Mouse (Mus musculus) stomach, embryonic 15.5 days (tissue): ENCODE results near the gene Cyp1a2. TPM values are rescaled to one million over a fixed set of nuclear protein-coding genes. Genes with fewer than 3 reads are reported as not detected.
A peak's percentile ranks its signal among the peaks of the same experiment; 100 is the strongest.
"Not testable (repeated sequence)": the region's sequence is repeated elsewhere in the genome, so short reads cannot be mapped to it uniquely, and the experiment has no call there.

Experiments
- ATAC-seq: fragments of 200-750 bp; cut with Nextera tagmentation; 2 replicates; pipeline ENCODE4 v1.8.0; 2017; ENCODE audit warnings: low read depth, moderate number of reproducible peaks, moderate TSS enrichment; ENCODE audit not compliant: insufficient read depth, low FRiP score
- H3K27ac ChIP-seq: fragments of 300-500 bp; sonication (generic); 2 replicates; pipeline ENCODE4 v1.5.1; 2015; ENCODE audit warnings: mild to moderate bottlenecking, inconsistent platforms
- H3K27me3 ChIP-seq: fragments of 300-500 bp; sonication (generic); replicated peaks from 2 replicates; pipeline ENCODE4 v1.6.1; 2015; ENCODE audit warnings: inconsistent platforms
- H3K36me3 ChIP-seq: fragments of 300-500 bp; sonication (generic); 2 replicates; pipeline ENCODE4 v1.6.1; 2015; ENCODE audit warnings: inconsistent platforms
- H3K4me1 ChIP-seq: fragments of 300-500 bp; sonication (generic); 2 replicates; pipeline ENCODE4 v1.6.1; 2015; ENCODE audit warnings: inconsistent platforms
- H3K4me2 ChIP-seq: fragments of 300-500 bp; sonication (generic); 2 replicates; pipeline ENCODE4 v1.6.1; 2015; ENCODE audit warnings: mild to moderate bottlenecking, inconsistent platforms
- H3K4me3 ChIP-seq: fragments of 300-500 bp; sonication (generic); replicated peaks from 2 replicates; pipeline ENCODE4 v1.5.1; 2015; ENCODE audit warnings: inconsistent platforms
- H3K9ac ChIP-seq: fragments of 300-500 bp; sonication (generic); 2 replicates; pipeline ENCODE4 v1.6.1; 2015; ENCODE audit warnings: inconsistent platforms
- H3K9me3 ChIP-seq: fragments of 300-500 bp; sonication (generic); 2 replicates; pipeline ENCODE4 v1.6.1; 2016; ENCODE audit warnings: inconsistent platforms
- WGBS: fragments of 180-500 bp; shearing (Covaris S2); methylation state at CpG from one replicate; pipeline ENCODE4 v1.1.7; 2015; 5-methylcytosine and 5-hydroxymethylcytosine counted together
- polyA plus RNA-seq: library from polyadenylated mRNA; unstranded; fragments of >200 nt; fragmentation: Nextera tagmentation; extraction: Ambion mirVana; gene quantifications from 2 replicates; pipeline ENCODE4 v1.2.1, GENCODE M21; 2015

The Cyp1a2 gene
- polyA plus RNA-seq = not detected in 2 replicates

DNA sequence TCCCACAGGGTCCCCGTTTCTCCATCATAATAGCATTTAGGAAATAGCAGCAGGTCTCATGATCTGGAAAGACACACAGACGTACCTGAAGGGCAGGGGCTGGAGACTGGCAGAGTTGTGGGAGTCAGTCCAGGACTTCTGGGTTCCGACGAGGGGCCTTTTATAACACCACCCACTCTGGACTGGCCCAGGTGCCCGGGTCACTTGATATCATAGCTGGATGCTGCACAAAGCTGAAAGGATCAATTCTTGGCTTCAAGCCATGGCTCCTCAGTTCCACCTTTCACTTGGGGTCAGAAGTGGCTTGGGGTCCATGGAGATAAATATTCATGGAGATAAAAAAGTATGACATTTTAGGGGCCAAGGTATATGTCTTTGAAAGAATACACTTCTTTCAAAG is at the start of gene Cyp1a2:
Gene Cyp1a2, minus strand, starts transcription at position 184 of the 400 bp plus-strand sequence.
- Histone ChIP-seq H3K9ac (no peak within 1 kb of the TSS), H3K27ac (no peak within 1 kb of the TSS), H3K4me2 (no peak within 1 kb of the TSS), H3K9me3 (no peaks in the 10 kb centered on the region), H3K4me1 (no peaks in the 10 kb centered on the region), H3K36me3 (no peaks in the 10 kb centered on the region), H3K4me3 (no peak within 1 kb of the TSS), H3K27me3 (no peaks in the 10 kb centered on the region)
- ATAC-seq = no peak
- WGBS = 71% methylated on average over 5 of the region's 5 CpGs

DNA sequence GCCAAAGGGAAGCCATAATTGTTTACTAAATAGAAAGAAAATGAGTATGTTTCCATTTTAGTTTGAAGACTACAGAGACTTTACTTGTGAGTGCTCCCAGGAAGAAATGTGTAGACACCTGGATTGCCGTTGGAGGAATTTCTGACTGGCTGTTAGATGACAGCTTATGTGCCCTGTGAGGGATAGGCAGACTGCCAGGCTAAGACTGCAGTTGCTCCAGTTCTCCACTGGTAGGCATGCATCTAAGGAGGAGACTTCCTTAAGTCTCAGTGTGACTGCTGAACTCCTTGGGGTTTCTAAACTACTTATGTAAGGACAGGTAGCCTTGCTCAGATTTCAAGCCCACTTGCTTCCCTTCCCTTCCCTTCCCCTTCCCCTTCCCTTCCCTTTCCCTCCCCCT is 44.8 kb upstream of the Cyp1a2 start:
- Histone ChIP-seq H3K27me3 (no peaks in the 10 kb centered on the region), H3K4me3 (no peak overlapping the region), H3K4me2 (no peak overlapping the region), H3K27ac (no peak overlapping the region), H3K36me3 (peaks cover 18% of the 10 kb centered on the region), H3K9me3 (no peaks in the 10 kb centered on the region), H3K9ac (no peak overlapping the region), H3K4me1 (no peaks in the 10 kb centered on the region)
- WGBS = 91% methylated on average over 1 of the region's 1 CpGs
- no peak for ATAC-seq

DNA sequence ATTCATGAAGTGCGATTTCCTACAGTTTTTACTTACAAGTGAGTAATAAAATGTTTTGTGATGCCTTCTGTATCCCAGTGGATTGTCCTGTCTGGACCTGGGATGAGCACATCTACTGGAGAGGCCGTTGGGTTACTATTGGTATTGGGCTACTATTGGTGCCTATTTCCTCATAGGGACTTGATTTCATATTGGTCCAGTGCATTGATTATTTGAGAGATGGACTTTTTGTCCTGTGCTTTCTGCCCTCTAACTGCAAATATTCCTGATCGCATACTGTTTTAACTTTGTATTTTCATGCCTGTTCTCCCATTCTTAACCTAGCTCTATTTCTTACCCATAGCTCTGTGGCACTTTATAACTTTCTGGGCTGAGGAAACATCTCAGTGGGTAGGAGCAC is 41.2 kb upstream of the Cyp1a2 start:
- H3K4me2 ChIP-seq = no peak overlapping the region
- WGBS = 90% methylated on average over 3 of the region's 3 CpGs
- H3K9ac ChIP-seq = no peak overlapping the region
- no peak for ATAC-seq
- no peak overlapping the region for H3K27ac ChIP-seq
- no peaks in the 10 kb centered on the region for H3K4me1 ChIP-seq
- no peak overlapping the region for H3K4me3 ChIP-seq
- no peaks in the 10 kb centered on the region for H3K27me3 ChIP-seq
- H3K36me3 ChIP-seq = peaks cover 14% of the 10 kb centered on the region; the same call in 1 of the 2 replicates
- no peaks in the 10 kb centered on the region for H3K9me3 ChIP-seq

DNA sequence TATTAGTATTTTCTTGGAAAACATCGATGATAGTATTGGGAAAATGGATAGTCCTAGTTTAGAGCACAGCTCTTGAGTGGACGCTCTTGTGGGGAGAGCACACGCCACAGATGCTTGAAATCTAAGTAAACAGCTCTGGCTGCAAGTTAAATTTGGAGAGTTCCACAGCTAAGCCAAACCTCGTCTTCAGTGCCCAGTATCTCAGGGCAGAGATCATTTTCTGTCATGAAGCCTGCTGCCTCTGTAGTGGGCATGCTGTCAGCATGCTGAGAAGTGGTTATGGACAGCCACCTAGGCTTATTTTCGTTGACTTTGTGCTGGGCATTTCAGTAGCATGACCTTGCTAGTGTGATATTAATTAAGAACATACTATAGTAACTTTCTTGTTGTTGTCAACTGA is 40.3 kb upstream of the Cyp1a2 start:
- Histone ChIP-seq H3K27me3 (no peaks in the 10 kb centered on the region), H3K36me3 (peaks cover 11% of the 10 kb centered on the region; the same call in 1 of the 2 replicates), H3K9me3 (no peaks in the 10 kb centered on the region), H3K27ac (no peak overlapping the region), H3K9ac (no peak overlapping the region), H3K4me3 (no peak overlapping the region), H3K4me1 (no peaks in the 10 kb centered on the region), H3K4me2 (no peak overlapping the region)
- no peak for ATAC-seq
- 80% methylated on average over 5 of the region's 5 CpGs for WGBS

DNA sequence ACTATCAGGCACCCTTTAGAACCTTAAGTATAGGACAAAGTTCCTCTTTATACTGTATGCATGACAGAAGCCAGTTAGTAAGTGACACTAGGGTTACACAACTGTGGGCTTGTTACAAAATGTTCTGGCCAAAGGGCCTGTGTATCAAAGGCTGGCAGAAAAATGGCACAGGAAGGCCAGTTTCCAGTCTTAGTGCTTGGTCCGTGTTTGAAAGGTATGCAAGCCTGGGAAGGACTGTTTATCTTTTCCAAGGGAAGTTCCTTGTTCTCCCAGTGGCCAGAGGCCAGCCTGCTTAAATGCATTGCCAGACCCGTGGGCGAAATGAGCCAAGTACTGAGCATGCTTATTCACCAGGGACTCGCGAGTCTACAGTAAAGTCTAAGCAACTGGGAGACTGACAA is 39.8 kb upstream of the Cyp1a2 start:
- no peak overlapping the region for H3K27ac ChIP-seq
- H3K4me3 ChIP-seq = no peak overlapping the region
- H3K4me1 ChIP-seq = no peaks in the 10 kb centered on the region
- ATAC-seq = no peak
- no peak overlapping the region for H3K9ac ChIP-seq
- no peaks in the 10 kb centered on the region for H3K27me3 ChIP-seq
- H3K9me3 ChIP-seq = no peaks in the 10 kb centered on the region
- WGBS = 49% methylated on average over 5 of the region's 5 CpGs
- peaks cover 11% of the 10 kb centered on the region; the same call in 1 of the 2 replicates for H3K36me3 ChIP-seq
- no peak overlapping the region for H3K4me2 ChIP-seq

DNA sequence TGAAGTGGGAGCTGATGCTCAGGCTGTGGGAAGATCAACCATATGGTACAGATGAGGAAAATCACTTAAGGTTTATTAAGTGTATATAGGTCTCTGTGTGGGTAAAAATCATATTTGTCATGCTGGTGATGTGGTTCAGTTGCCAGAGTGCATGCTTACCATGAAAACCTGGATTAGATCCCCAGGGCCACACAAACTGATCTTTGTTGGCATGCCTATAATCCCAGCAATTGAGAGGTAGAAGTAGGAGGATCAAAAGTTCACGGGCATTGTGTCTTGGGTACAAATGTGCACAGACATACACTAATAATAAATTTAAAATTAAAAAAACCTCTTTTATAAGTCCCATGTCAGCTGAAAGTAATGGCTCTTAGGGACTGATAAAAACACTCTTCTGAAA is 38.9 kb upstream of the Cyp1a2 start:
- Histone ChIP-seq H3K4me2 (no peak overlapping the region), H3K4me1 (no peaks in the 10 kb centered on the region), H3K27me3 (no peaks in the 10 kb centered on the region), H3K36me3 (peaks cover 14% of the 10 kb centered on the region; the same call in 1 of the 2 replicates), H3K9me3 (no peaks in the 10 kb centered on the region), H3K27ac (no peak overlapping the region), H3K9ac (no peak overlapping the region), H3K4me3 (no peak overlapping the region)
- ATAC-seq = no peak
- WGBS = 88% methylated on average over 1 of the region's 1 CpGs

DNA sequence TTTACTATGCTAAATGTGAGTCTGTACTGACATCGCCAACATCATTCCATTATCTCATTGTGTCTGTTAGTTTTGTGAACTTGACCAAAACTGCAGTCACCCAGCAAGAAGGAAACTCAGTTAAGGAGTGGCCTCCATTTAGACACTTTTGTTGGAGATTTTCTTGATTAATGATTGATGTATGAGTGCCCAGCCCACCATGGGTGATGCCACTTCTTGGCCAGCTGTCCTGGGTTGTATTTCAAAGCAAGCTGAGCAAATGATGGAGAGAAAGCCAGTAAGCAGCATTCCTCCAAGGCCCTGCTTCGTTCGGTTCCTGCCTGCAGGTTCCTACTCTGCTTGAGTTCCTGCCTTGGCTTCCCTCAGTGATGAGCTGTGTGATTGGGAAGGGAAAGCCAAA is 37.2 kb upstream of the Cyp1a2 start:
- no peak overlapping the region for H3K9ac ChIP-seq
- 79% methylated on average over 3 of the region's 3 CpGs for WGBS
- H3K9me3 ChIP-seq = no peaks in the 10 kb centered on the region
- no peaks in the 10 kb centered on the region for H3K27me3 ChIP-seq
- H3K4me3 ChIP-seq = no peak overlapping the region
- H3K36me3 ChIP-seq = peaks cover 19% of the 10 kb centered on the region
- no peaks in the 10 kb centered on the region for H3K4me1 ChIP-seq
- H3K4me2 ChIP-seq = no peak overlapping the region
- no peak overlapping the region for H3K27ac ChIP-seq
- ATAC-seq = no peak

DNA sequence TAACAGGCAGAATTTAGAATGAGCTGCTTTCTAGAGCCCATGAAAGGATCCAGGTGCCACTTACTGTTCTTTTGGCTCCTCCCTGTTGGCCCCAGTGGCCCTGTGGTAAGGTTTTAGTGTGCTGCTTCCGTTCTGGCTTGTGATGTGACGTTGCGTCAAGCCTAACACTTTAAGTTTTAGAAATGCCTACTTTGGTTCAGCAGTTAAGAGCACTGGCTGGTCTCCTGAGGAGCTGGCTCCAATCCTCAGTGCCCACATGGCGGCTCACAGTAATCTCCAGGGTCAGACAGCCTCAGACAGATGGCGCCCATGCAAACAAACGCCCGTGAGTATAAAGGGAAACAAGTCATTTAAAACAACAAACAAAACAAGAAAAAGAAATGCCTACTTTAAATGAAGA is 34.9 kb upstream of the Cyp1a2 start:
- Histone ChIP-seq H3K27me3 (no peaks in the 10 kb centered on the region), H3K4me1 (no peaks in the 10 kb centered on the region), H3K4me3 (no peak overlapping the region), H3K9ac (no peak overlapping the region), H3K36me3 (peaks cover 32% of the 10 kb centered on the region), H3K4me2 (no peak overlapping the region), H3K9me3 (no peaks in the 10 kb centered on the region), H3K27ac (no peak overlapping the region)
- WGBS = 85% methylated on average over 7 of the region's 7 CpGs
- ATAC-seq = no peak

DNA sequence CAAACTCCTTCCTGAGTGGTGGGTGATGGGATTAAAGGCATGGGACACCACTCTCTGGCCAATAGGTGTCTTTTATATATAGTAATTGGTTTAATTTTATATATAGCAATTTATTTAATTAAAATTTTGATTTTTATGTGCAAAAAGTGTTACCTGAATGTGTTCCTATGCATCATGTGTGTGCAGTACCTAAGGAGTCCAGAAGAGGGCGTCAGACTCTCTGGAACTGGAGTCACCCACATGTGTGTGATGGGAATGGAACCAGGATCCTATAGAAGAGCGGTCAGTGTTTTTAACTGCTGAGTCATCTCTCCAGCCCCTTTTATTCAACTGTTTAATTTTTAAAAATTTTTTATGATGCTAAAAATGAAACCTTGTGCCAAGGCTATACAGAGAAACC is 28.7 kb upstream of the Cyp1a2 start:
- Histone ChIP-seq H3K27me3 (no peaks in the 10 kb centered on the region), H3K27ac (no peak overlapping the region), H3K9me3 (peaks cover 4% of the 10 kb centered on the region; the same call in 1 of the 2 replicates), H3K9ac (no peak overlapping the region), H3K4me2 (no peak overlapping the region), H3K36me3 (peaks cover 25% of the 10 kb centered on the region), H3K4me3 (no peak overlapping the region), H3K4me1 (no peaks in the 10 kb centered on the region)
- ATAC-seq = no peak
- WGBS = 65% methylated on average over 2 of the region's 2 CpGs

DNA sequence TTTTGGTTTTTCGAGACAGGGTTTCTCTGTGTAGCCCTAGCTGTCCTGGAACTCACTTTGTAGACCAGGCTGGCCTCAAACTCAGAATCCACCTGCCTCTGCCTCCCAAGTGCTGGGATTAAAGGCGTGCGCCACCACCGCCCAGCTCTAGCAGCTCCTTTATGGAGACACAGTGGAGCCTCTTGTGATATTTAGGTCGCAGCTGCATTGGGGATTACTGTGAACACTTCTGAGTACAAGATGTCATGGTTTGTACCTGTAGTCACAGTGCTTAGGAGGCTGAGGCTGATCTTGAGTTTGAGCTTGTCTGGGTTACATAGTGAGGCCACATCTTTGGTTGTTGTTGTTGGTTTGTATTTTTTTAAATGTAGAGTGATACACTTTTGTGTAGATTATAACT is 26.7 kb upstream of the Cyp1a2 start:
- not testable (repeated sequence) for H3K4me2 ChIP-seq, H3K9ac ChIP-seq, H3K27me3 ChIP-seq, H3K27ac ChIP-seq, H3K9me3 ChIP-seq, H3K4me1 ChIP-seq, H3K4me3 ChIP-seq, ATAC-seq
- peaks cover 11% of the 10 kb centered on the region; the same call in 1 of the 2 replicates for H3K36me3 ChIP-seq
- 92% methylated on average over 5 of the region's 5 CpGs for WGBS

DNA sequence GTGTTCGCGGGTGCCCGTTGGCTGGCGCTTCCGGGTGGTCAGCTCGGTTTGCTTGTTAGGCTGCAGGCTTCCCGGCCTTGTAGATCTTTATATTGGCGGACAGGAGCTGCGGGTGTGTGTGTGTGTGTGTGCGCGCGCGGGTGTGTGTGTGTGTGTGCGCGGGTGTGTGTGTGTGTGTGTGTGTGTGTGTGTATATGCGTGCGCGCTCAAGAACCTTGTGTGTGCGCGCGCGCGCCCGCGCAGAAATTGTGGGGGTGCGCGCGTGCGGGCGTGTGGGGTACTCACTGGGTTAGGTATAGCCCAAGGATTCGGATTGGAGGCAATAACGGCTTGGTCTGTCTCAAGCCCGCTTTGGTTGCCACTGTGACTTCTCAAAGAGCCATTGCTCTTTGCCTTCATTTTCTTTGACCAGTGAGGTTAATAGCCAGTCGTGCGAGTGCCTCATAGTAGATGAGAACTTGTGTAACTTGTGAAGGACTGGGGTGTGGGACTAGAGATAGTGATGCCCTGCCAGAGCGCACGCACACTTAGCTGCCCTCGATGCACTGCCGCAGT is 25.3 kb upstream of the Cyp1a2 start:
- ATAC-seq = peak; percentile 72
- 0 out of 2 replicates have a peak, but pooled peaks cover 3% of the 10 kb centered on the region for H3K36me3 ChIP-seq
- H3K4me3 ChIP-seq = peak overlapping the region; percentile 93
- WGBS = 2% methylated on average over 38 of the region's 39 CpGs
- H3K27ac ChIP-seq = peak overlapping the region; percentile 82
- H3K27me3 ChIP-seq = no peaks in the 10 kb centered on the region
- peak overlapping the region; percentile 76 for H3K4me2 ChIP-seq
- no peaks in the 10 kb centered on the region for H3K4me1 ChIP-seq
- peak overlapping the region; percentile 91 for H3K9ac ChIP-seq
- peaks cover 4% of the 10 kb centered on the region; the same call in 1 of the 2 replicates for H3K9me3 ChIP-seq

DNA sequence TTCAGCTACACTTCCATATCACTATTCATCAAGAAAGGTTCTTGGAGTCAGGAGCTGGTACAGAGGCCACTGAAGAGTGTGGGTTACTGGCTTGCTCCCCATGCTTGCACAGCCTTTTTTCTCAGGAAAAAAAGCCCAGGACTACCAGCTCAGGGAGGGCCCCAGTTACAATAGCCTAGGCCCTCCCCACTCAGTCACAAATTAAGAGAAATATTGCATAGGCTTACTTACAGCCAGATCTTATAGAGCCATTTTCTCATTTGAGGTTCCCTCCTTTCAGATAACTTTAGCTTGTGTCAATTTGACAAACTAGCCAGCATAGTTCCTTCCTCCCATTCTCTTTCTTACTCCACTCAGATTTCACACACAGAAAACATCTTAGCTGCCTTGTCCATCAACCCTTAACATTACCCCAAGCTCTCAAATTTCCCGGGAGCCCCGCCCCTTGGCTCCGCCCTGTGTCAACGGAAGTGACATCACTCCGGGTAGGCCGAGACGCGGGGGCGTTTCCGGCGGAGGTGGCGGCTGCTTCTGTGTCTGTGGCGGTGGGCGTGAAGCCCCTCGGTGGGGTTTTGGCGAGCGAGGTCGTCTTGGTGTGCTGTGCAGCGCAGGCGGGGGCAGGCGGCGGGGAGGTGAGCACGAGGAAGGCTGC is 24.7 kb upstream of the Cyp1a2 start, which contains the start of gene Edc3:
Gene Edc3, plus strand, starts transcription at position 473 of the 652 bp plus-strand sequence.
- H3K9ac ChIP-seq = peak within 1 kb of the TSS; percentile 91
- no peaks in the 10 kb centered on the region for H3K27me3 ChIP-seq
- H3K27ac ChIP-seq = peak within 1 kb of the TSS; percentile 82
- peak within 1 kb of the TSS; percentile 76 for H3K4me2 ChIP-seq
- H3K36me3 ChIP-seq = 0 out of 2 replicates have a peak, but pooled peaks cover 3% of the 10 kb centered on the region
- peak; percentile 91 for ATAC-seq
- WGBS = under 1% methylated on average over 23 of the region's 23 CpGs
- H3K4me1 ChIP-seq = no peaks in the 10 kb centered on the region
- H3K4me3 ChIP-seq = peak within 1 kb of the TSS; percentile 93
- peaks cover 4% of the 10 kb centered on the region; the same call in 1 of the 2 replicates for H3K9me3 ChIP-seq
